Mouse (Mus musculus) urinary bladder, postnatal 4 days (tissue): ENCODE data around the gene Hfe2.

Experiments used
- DNase-seq, 2 experiments: peaks; one replicate each; pipeline ENCODE4 v3.0.0; 2021 to 2022; ENCODE audit warnings: low spot score in 2 of 2

Hfe2 gene

DNA sequence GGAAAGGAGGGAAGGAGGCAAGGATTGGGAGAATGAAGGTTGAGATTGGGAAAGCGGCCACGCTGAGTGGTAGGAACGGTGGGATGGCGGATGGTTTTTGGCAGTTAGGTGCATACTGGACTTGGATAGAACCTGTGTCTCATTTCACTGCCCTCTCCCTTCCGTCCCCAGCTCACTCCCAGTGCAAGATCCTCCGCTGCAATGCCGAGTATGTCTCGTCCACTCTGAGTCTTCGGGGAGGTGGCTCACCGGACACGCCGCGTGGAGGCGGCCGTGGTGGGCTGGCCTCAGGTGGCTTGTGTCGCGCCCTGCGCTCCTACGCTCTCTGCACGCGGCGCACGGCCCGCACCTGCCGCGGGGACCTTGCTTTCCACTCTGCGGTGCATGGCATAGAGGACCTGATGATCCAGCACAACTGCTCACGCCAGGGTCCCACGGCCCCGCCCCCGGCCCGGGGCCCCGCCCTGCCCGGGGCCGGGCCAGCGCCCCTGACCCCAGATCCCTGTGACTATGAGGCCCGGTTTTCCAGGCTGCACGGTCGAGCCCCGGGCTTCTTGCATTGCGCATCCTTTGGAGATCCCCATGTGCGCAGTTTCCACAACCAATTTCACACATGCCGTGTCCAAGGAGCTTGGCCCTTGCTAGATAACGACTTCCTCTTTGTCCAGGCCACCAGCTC is 2.0 kb downstream of the Hfe2 start:
- no peak for DNase-seq

DNA sequence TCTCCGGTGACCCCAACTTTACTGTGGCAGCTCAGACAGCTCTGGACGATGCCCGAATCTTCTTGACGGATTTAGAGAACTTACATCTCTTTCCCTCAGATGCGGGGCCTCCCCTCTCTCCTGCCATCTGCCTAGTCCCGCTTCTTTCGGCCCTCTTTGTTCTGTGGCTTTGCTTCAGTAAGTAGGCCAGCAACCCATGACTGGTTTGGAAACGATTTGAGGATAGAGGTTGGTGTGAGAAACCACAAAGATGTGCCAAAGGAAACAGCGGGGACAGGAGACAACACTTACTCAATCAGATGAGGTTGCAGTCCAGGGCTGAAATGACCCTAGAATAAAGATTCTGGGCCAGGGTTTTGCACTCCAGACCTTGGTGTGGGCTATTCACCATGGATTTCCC is 3.5 kb downstream of the Hfe2 start:
- no peak for DNase-seq

- DNase-seq = no peak
Observed at GRCm38 (mm10) chr3:96532050-96532449, 7.1 kb downstream of the Hfe2 start.

GRCm38 (mm10) chr3:96534300-96534699 is 9.3 kb downstream of the Hfe2 start:
- DNase-seq = no peak

- DNase-seq = no peak
Observed at GRCm38 (mm10) chr3:96539316-96539715, 14.3 kb downstream of the Hfe2 start.

GRCm38 (mm10) chr3:96540740-96541139 is 15.8 kb downstream of the Hfe2 start:
- no peak for DNase-seq

- no peak for DNase-seq
Observed at GRCm38 (mm10) chr3:96541328-96542078, 16.5 kb downstream of the Hfe2 start.

DNA sequence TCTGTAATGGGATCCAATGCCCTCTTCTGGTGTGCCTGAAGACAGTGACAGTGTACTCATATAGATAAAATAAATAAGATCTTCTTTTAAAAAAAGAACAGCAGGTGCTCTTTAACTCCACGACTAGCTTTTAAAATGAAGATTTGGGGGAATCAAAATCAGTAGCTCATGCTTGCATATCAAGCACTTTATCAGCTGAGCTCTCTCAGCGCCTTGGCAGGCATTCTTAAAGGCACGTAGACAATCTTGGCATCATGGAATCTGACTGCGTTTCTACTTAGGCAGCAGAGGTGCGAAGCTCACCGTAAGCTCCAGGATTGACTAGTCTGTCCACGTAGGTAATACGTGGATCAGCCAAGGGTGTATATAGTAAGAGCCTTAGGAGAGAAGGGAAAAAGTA is 17.6 kb downstream of the Hfe2 start:
- no peak for DNase-seq

- DNase-seq = no peak
Observed at GRCm38 (mm10) chr3:96543345-96543744, 18.4 kb downstream of the Hfe2 start.

GRCm38 (mm10) chr3:96545565-96545964 is 20.6 kb downstream of the Hfe2 start:
- DNase-seq = no peak

- DNase-seq = no peak
Observed at GRCm38 (mm10) chr3:96546880-96547279, 21.9 kb downstream of the Hfe2 start.

DNA sequence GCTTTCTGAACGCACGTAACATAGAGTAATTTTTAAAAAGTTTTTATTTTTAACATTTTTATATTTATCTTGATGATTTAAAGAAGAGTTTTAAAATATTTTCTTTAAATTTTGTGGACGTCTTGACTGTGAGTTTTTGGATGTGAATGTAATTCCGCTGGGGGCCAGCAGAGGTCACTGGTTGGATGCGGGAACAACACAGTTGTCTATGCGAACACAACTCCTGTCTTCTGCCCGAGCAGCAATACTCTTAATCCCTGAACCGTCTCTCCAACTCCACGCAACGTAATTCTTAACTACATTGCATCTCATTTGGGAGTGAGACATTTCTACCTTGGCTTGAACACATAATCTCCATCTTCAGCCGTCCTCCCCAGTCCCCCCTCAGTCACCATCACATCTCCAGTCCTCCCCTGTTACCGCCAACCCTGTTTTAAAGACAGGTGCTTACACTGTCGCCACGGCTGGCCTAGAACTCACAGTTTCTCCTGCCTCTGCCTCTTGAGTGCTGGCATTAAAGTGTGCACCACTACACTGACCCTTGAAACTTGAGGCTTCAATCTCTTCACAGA is 22.5 kb downstream of the Hfe2 start:
- peak; percentile 65 to 85 for DNase-seq

DNA sequence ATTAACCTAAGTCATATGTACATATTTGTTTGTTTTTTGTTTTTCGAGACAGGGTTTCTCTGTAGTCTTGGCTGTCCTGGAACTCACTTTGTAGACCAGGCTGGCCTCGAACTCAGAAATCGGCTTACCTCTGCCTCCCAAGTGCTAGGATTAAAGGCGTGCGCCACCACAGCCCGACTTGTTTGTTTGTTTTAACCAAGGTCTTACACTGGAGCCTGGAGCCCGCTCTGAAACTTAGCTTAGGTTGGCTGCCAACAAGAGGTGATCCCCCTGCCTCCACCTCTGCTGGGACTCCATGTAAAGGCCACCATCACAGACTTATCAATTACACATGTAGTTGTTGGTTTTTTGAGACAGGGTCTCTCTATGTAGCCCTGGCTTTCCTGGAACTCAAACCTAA is 23.9 kb downstream of the Hfe2 start:
- DNase-seq = no peak

DNA sequence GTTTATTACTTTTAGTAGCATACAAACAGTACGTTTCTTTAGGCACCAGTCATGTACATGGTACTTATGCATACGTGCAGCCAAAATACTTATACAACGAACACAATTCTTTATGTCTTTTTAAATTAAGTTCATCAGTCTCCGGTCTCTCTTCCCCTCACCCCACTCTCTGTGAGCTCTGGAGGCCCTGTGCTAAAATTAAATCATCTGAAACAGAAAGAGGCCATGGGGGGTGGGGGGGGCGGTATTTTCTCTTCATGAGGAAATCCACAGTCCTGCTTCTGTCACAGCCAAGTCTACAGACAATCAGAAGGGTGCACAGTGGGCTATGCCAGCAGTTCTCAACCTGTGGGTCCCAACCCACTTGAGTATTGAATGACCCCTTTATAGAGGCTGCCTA is 24.4 kb downstream of the Hfe2 start:
- DNase-seq = no peak

DNA sequence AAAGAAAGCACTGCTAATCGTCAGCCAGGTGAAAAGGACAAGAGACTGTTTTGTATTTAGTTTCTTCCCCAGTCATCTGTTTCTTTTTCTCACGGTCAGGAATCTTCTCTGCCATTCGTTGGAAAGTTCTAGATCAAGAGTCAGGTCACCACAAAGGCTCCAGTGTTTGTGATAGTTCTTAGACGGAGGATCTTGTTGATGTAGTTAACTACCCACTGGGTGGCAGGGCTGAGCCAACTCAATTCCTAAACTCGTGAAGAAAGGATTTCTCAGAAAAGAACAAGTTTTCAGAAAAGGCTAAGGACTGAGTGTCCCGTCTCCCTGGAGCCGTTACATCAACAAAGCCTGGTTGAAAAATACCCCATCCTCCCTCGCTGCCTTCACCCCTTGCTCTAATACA is 26.2 kb downstream of the Hfe2 start:
- peak in 1 of 2 experiments; percentile 34 for DNase-seq

DNA sequence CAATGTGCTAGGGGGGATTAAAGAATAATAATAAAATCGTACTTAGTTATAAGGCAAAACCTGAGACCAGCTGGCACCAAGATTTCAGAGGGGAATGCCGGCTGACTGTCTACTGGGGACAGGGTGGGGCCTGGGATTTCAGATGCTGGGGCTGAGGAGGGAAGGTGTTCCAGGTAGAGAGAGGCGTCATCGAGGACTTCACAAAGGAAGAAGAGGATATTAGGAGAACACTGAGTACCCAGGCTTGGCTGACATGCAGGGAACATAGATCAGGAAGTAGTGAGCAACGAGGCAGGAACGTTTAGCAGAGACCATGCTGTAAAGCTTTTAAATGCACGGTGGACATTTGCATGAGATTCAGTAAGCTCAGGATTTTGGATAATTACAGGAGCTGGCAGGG is 26.9 kb downstream of the Hfe2 start:
- no peak for DNase-seq

GRCm38 (mm10) chr3:96553601-96554000 is 28.6 kb downstream of the Hfe2 start:
- no peak for DNase-seq

- no peak for DNase-seq
Observed at GRCm38 (mm10) chr3:96554251-96554650, 29.3 kb downstream of the Hfe2 start.

GRCm38 (mm10) chr3:96555041-96555596 is 30.1 kb downstream of the Hfe2 start:
- DNase-seq = peak in 1 of 2 experiments; percentile 78

DNA sequence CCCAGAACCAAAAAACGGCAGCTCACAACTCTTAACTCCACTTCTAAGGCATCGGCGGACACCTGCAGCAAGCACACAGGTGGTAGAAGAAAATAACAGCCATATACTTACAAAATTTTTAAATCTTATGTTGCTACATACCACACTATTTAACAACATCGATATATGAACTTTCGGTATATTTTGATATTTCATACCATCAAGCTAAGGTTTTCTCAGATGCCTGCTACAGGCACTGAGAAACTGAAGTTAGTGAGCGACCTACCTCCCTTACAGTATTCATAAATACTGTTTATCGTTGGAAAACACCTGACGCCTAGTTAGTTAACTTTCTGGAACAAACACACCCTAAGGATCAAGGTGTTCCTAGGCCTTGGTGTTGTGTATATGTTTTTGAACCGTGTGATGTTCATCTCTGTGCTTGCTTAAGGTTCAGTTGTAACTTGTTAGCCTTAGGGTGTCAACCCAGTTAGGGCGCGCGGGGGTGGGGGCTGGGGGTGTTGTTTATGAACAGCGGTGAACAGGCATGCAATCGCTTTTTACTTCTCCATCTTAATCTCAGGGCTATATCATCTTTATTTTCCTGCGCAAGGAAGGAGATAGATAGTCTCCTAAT is 31.1 kb downstream of the Hfe2 start:
- DNase-seq = no peak

GRCm38 (mm10) chr3:96556651-96557635 is 32.0 kb downstream of the Hfe2 start:
- DNase-seq = no peak
